Mouse (Mus musculus) regulatory T cell (primary cell): ENCODE measurements around the gene Bhlhe23.

Experiments used
- in situ Hi-C: fragments of 300-600 bp; cut with MboI, MseI; formaldehyde crosslinking; loops from one replicate; pipeline ENCODE4 v1.15.1; 2025; ENCODE audit warnings: high pct_unique_total_duplicates

Bhlhe23 gene

GRCm38 (mm10) chr2:180725856-180726629 lies 50.7 kb downstream of the Bhlhe23 start:
- in situ Hi-C loops: loop anchor here (10.0 kb wide), 1 partner anchor 471 kb away; the partner anchor contains the start of gene Rps21

DNA sequence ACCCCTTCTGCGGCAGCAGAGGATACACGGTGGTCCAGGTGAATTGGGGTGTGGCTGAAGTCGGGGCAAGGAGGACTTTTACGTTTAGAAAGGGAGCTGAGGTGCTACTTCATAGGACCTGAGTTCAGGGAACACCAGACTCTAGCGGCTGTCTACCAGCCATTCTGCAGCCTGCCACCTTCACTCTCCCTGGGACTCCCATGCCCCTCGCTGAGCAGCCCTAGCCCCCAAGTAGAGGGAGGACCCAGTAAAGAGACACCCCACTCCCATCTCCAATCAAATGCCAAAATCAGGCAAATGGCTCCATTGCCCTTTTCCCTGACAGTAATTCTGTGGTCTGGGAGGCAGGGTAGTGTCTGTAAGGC lies 51.3 kb downstream of the Bhlhe23 start:
- in situ Hi-C loops: loop anchor here (10.0 kb wide), 1 partner anchor 471 kb away; the partner anchor contains the start of gene Rps21

GRCm38 (mm10) chr2:180724585-180725413 lies 51.9 kb downstream of the Bhlhe23 start, which contains the start of gene Slc17a9:
Gene Slc17a9, plus strand, starts transcription at chr2:180725263.
- in situ Hi-C loops: loop anchor here (10.0 kb wide), 1 partner anchor 470 kb away; the partner anchor contains the start of gene Rps21
